Mouse (Mus musculus) hindbrain, embryonic 10.5 days (tissue): ENCODE measurements around the gene Hoxa9. TPM values are rescaled to one million over a fixed set of nuclear protein-coding genes. Genes with fewer than 3 reads are reported as not detected.

Source experiments
- DNase-seq: peaks from one replicate; pipeline ENCODE4 v3.0.0-alpha.2; 2017; ENCODE audit warnings: low spot score
- H3K27ac ChIP-seq: fragments of 300-500 bp; sonication (generic); 2 replicates; pipeline ENCODE4 v1.5.1; 2016; ENCODE audit warnings: mild to moderate bottlenecking, moderate library complexity
- H3K27me3 ChIP-seq: fragments of 300-500 bp; sonication (generic); 2 replicates; pipeline ENCODE4 v1.6.1; 2016; ENCODE audit warnings: mild to moderate bottlenecking; ENCODE audit not compliant: poor library complexity, insufficient read depth, severe bottlenecking
- H3K36me3 ChIP-seq: fragments of 300-500 bp; sonication (generic); 2 replicates; pipeline ENCODE4 v1.6.1; 2016; ENCODE audit warnings: mild to moderate bottlenecking, moderate library complexity
- H3K4me1 ChIP-seq: fragments of 300-500 bp; sonication (generic); replicated peaks from 2 replicates; pipeline ENCODE4 v1.6.1; 2016; ENCODE audit warnings: mild to moderate bottlenecking
- H3K4me3 ChIP-seq: fragments of 300-500 bp; sonication (generic); 2 replicates; pipeline ENCODE4 v1.5.1; 2016; ENCODE audit warnings: mild to moderate bottlenecking, moderate library complexity
- H3K9me3 ChIP-seq: fragments of 300-500 bp; sonication (generic); 2 replicates; pipeline ENCODE4 v1.6.1; 2016; ENCODE audit warnings: mild to moderate bottlenecking, moderate library complexity
- WGBS: fragments of 180-500 bp; shearing (Covaris S2); methylation state at CpG from one replicate; pipeline ENCODE4 v1.1.7; 2016; 5-methylcytosine and 5-hydroxymethylcytosine counted together
- polyA plus RNA-seq: library from polyadenylated mRNA; unstranded; fragments of >200 nt; fragmentation: Nextera tagmentation; extraction: Ambion mirVana; gene quantifications from 2 replicates; pipeline ENCODE4 v1.2.1, GENCODE M21; 2016

Hoxa9 gene
- polyA plus RNA-seq, 1 experiment from 2014 or later, result not detected

GRCm38 (mm10) chr6:52218643-52219215 is 12.2 kb downstream of the Hoxa9 start:
- no peak overlapping the region for H3K4me3 ChIP-seq
- DNase-seq, result no peak
- H3K27me3 ChIP-seq, result peaks cover 100% of the 10 kb centered on the region
- H3K36me3 ChIP-seq, result no peaks in the 10 kb centered on the region
- no peak overlapping the region for H3K27ac ChIP-seq
- WGBS, result 11% methylated on average over 14 of the region's 14 CpGs
- H3K4me1 ChIP-seq, result peaks cover 22% of the 10 kb centered on the region
- no peaks in the 10 kb centered on the region for H3K9me3 ChIP-seq

- peaks cover 100% of the 10 kb centered on the region for H3K27me3 ChIP-seq
- H3K27ac ChIP-seq, result no peak overlapping the region
- DNase-seq, result no peak
- peak overlapping the region; percentile 45; the same call in 1 of the 2 replicates for H3K4me3 ChIP-seq
- 4% methylated on average over 23 of the region's 23 CpGs for WGBS
- no peaks in the 10 kb centered on the region for H3K9me3 ChIP-seq
- peaks cover 22% of the 10 kb centered on the region for H3K4me1 ChIP-seq
- H3K36me3 ChIP-seq, result no peaks in the 10 kb centered on the region
Observed at GRCm38 (mm10) chr6:52217895-52218642, 12.8 kb downstream of the Hoxa9 start.

DNA sequence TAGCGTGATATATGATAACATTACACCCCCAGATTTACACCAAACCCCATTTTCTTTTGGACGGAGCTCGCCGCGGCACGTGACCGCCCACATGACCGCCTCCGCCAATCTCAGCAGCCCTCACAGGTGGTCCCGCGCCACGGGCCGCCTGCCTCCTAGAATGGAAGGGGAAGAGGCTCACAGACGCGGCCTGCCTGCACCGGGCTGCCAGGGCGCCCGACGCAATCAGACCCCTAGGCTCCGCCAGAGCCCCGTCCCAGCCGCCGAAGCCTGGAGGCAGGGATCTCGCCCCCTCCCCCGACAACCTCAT is 13.5 kb downstream of the Hoxa9 start:
- WGBS, result under 1% methylated on average over 25 of the region's 25 CpGs
- Histone ChIP-seq H3K9me3 (no peaks in the 10 kb centered on the region), H3K27ac (no peak overlapping the region), H3K27me3 (peaks cover 100% of the 10 kb centered on the region), H3K4me3 (peak overlapping the region; percentile 45), H3K4me1 (peaks cover 22% of the 10 kb centered on the region), H3K36me3 (no peaks in the 10 kb centered on the region)
- peak; percentile 77 for DNase-seq

- peak; percentile 68 for DNase-seq
- H3K27me3 ChIP-seq, result peaks cover 100% of the 10 kb centered on the region
- peak overlapping the region; percentile 45 for H3K4me3 ChIP-seq
- H3K36me3 ChIP-seq, result no peaks in the 10 kb centered on the region
- H3K9me3 ChIP-seq, result no peaks in the 10 kb centered on the region
- 2% methylated on average over 60 of the region's 60 CpGs for WGBS
- H3K4me1 ChIP-seq, result peaks cover 20% of the 10 kb centered on the region
- no peak overlapping the region for H3K27ac ChIP-seq
Observed at GRCm38 (mm10) chr6:52216691-52217458, 14.0 kb downstream of the Hoxa9 start.

DNA sequence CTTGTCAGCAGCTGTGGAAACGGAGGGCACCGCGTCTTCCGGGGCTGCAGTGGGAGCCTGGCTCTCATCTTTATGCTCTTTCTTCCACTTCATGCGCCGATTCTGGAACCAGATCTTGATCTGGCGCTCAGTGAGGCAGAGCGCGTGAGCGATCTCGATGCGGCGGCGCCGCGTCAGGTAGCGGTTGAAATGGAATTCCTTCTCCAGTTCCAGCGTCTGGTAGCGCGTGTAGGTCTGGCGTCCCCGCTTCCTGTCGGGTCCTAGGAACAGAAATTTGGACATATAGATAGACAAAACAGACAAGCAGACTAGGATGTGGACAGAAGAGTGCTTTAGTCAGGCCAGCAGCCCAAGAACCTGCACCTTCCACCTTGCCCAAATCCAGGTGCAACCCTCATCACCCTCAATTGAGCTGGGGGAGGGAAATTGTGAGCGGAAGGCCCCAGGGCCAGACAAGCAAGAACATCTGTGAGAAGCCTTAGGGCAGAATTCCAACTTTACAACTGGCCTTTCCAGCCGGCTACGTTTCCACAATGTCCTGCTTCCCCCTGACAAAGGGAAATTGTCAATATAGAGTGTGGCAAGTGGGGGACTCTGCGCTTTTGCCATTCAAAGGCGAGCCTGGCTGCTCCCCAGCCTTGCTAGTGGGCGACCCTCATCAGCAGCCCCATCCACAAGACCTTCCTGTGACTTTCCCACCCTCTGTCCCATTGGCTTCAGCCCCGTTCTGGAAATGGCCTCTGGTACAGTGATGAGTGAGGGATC is 14.9 kb downstream of the Hoxa9 start:
- H3K27ac ChIP-seq, result no peak overlapping the region
- peaks cover 100% of the 10 kb centered on the region for H3K27me3 ChIP-seq
- H3K4me1 ChIP-seq, result peaks cover 11% of the 10 kb centered on the region
- no peak for DNase-seq
- no peak overlapping the region for H3K4me3 ChIP-seq
- no peaks in the 10 kb centered on the region for H3K36me3 ChIP-seq
- 2% methylated on average over 30 of the region's 30 CpGs for WGBS
- H3K9me3 ChIP-seq, result no peaks in the 10 kb centered on the region

DNA sequence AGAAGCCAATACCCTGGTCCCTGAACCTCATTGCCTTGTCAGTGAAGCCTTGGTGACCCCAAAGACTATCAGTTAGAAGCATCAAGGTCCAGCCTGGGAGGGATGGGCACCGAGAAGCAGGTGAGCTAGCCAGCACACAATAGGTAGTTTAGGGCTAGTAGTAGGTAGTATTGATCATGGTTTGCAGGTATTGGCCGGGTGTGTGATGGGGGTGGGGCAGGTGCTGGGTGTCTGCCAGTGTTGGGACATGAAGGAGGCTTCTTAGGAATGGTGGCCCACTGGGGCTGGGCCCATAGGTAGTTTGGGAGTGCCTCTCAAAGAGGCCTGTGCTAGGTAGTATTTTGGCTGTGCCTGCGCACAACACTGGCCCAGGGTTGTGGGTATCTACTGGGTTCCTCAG is 15.8 kb downstream of the Hoxa9 start:
- no peak overlapping the region for H3K4me3 ChIP-seq
- H3K27me3 ChIP-seq, result peaks cover 100% of the 10 kb centered on the region
- WGBS, result 14% methylated on average over 3 of the region's 3 CpGs
- H3K36me3 ChIP-seq, result no peaks in the 10 kb centered on the region
- no peak for DNase-seq
- no peaks in the 10 kb centered on the region for H3K9me3 ChIP-seq
- H3K27ac ChIP-seq, result no peak overlapping the region
- peaks cover 11% of the 10 kb centered on the region for H3K4me1 ChIP-seq

DNA sequence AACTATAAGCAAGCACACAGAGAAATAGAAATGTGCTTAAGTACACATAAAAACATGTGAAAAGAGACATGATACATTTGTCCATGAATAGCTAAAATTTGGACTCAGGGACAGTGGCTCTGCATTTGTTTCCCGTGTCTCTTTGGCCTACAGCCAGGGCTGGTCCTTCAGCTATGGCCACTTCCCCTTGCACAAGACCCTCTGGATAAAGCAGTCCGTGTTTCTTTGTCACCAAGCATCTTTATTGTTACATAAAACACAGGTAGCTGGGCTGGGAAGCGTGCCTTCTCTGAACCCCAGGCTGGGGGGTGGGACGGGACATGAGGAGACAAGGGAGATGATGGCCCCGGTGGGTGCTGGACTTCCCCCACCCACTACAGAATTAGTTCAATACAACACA is 16.6 kb downstream of the Hoxa9 start:
- Histone ChIP-seq H3K4me3 (no peak overlapping the region), H3K4me1 (peaks cover 11% of the 10 kb centered on the region), H3K9me3 (no peaks in the 10 kb centered on the region), H3K27me3 (peaks cover 100% of the 10 kb centered on the region), H3K36me3 (no peaks in the 10 kb centered on the region), H3K27ac (no peak overlapping the region)
- 9% methylated on average over 5 of the region's 5 CpGs for WGBS
- DNase-seq, result no peak

GRCm38 (mm10) chr6:52213119-52213986 is 17.5 kb downstream of the Hoxa9 start, which contains the start of the genes Hoxa3 and Gm28308:
Gene Hoxa3 (minus strand): TSS chr6:52213336.
Gene Gm28308 (minus strand): TSS chr6:52213339.
- H3K27ac ChIP-seq, result no peak within 1 kb of the TSS
- no peak for DNase-seq
- H3K4me1 ChIP-seq, result peaks cover 17% of the 10 kb centered on the region
- no peaks in the 10 kb centered on the region for H3K36me3 ChIP-seq
- peaks cover 100% of the 10 kb centered on the region for H3K27me3 ChIP-seq
- WGBS, result 2% methylated on average over 38 of the region's 38 CpGs
- no peak within 1 kb of the TSS for H3K4me3 ChIP-seq
- H3K9me3 ChIP-seq, result no peaks in the 10 kb centered on the region

- peaks cover 18% of the 10 kb centered on the region for H3K4me1 ChIP-seq
- no peak for DNase-seq
- 1% methylated on average over 22 of the region's 22 CpGs for WGBS
- H3K27ac ChIP-seq, result no peak overlapping the region
- no peaks in the 10 kb centered on the region for H3K9me3 ChIP-seq
- H3K4me3 ChIP-seq, result no peak overlapping the region
- no peaks in the 10 kb centered on the region for H3K36me3 ChIP-seq
- H3K27me3 ChIP-seq, result peaks cover 100% of the 10 kb centered on the region
Observed at GRCm38 (mm10) chr6:52212556-52213118, 18.3 kb downstream of the Hoxa9 start.

GRCm38 (mm10) chr6:52211961-52212360 is 18.9 kb downstream of the Hoxa9 start:
- Histone ChIP-seq H3K9me3 (no peaks in the 10 kb centered on the region), H3K27ac (no peak overlapping the region), H3K4me1 (peaks cover 11% of the 10 kb centered on the region), H3K4me3 (no peak overlapping the region), H3K27me3 (peaks cover 100% of the 10 kb centered on the region), H3K36me3 (no peaks in the 10 kb centered on the region)
- 2% methylated on average over 13 of the region's 13 CpGs for WGBS
- no peak for DNase-seq

DNA sequence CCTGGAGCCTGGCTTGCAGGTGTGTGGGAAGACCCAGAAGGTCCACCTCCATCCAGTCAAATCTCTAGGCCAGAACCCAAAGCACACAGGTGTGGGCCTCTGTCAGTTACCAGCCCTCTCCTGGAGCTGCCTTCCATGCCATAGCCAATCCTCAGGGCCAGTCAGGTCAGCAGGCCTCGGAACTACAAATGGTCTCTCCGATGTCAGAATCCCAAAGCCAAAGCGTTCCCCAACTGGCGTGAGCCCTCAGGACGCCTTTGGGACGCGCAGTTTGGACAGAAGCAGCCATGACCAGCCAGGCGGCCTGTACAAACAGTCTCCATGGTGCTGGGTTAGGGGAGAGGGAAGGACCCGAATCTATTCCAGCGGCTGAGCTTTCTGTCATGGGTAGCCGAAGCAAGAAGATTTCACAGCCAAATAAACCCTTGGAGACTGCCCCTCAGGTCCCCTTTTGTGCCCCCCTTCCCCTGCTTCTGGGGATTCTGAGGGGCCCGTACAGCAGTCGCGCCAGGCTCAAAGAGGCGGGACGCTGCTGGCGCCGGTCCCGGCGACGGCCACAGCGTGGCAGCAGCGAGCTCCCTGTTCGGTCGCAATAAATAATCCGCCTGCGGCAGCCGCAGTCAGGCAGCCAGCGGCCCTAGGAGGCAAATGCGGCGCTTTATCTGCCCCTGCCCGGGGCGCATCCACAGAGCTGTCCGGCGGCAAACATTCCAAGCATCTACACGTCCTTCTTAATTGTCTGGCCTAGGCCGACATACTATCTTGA is 19.5 kb downstream of the Hoxa9 start:
- H3K4me3 ChIP-seq, result no peak overlapping the region
- no peaks in the 10 kb centered on the region for H3K36me3 ChIP-seq
- H3K4me1 ChIP-seq, result peaks cover 9% of the 10 kb centered on the region
- no peak overlapping the region for H3K27ac ChIP-seq
- H3K9me3 ChIP-seq, result no peaks in the 10 kb centered on the region
- H3K27me3 ChIP-seq, result peaks cover 100% of the 10 kb centered on the region
- DNase-seq, result peak; percentile 81
- WGBS, result under 1% methylated on average over 37 of the region's 37 CpGs
